Mouse (Mus musculus) MEL (cell line): ENCODE data around the gene Gramd4.

ENCODE experiments used
- CTCF ChIP-seq, 3 experiments: IDR thresholded peaks in 2 of 3; conservative IDR thresholded peaks in 1 of 3; 2 replicates each; pipeline ENCODE4 v1.5.1; 2011 to 2012; ENCODE audit warnings: low read length in 3 of 3, low read depth in 2 of 3, mild to moderate bottlenecking in 2 of 3, improper control_type of control experiment in 1 of 3, inconsistent platforms in 1 of 3, mixed read lengths in 1 of 3, moderate library complexity in 1 of 3; ENCODE audit not compliant: control insufficient read depth in 1 of 3, insufficient read depth in 1 of 3, poor library complexity in 1 of 3, severe bottlenecking in 1 of 3
- EP300 ChIP-seq, 2 experiments: IDR thresholded peaks; 2 replicates each; pipeline ENCODE4 v1.6.1; 2011; ENCODE audit warnings: improper control_type of control experiment in 2 of 2, low read length in 2 of 2, low read depth in 1 of 2, mild to moderate bottlenecking in 1 of 2
- GABPA ChIP-seq: IDR thresholded peaks from 2 replicates; pipeline ENCODE4 v1.6.1; 2012; ENCODE audit warnings: low read depth, mild to moderate bottlenecking, inconsistent platforms, low read length, improper control_type of control experiment, moderate library complexity
- GATA1 ChIP-seq: IDR thresholded peaks from 2 replicates; pipeline ENCODE4 v1.6.1; 2011; ENCODE audit warnings: low read depth, low read length, improper control_type of control experiment
- MAX ChIP-seq: IDR thresholded peaks from 2 replicates; pipeline ENCODE4 v1.6.1; 2011; ENCODE audit warnings: low read length, improper control_type of control experiment
- POLR2A ChIP-seq, 2 experiments: IDR thresholded peaks; 2 replicates each; pipeline ENCODE4 v1.6.1; 2011 to 2012; ENCODE audit warnings: low read length in 2 of 2, mild to moderate bottlenecking in 2 of 2, control low read depth in 1 of 2, improper control_type of control experiment in 1 of 2, low read depth in 1 of 2, moderate library complexity in 1 of 2; ENCODE audit not compliant: control insufficient read depth in 1 of 2, insufficient read depth in 1 of 2, poor library complexity in 1 of 2
- RCOR1 ChIP-seq: IDR thresholded peaks from 2 replicates; pipeline ENCODE4 v1.6.1; 2012; ENCODE audit warnings: low read depth, mild to moderate bottlenecking, inconsistent platforms, low read length, improper control_type of control experiment

GRCm38 (mm10) chr15:86074171-86074937, 16.9 kb downstream of the Gramd4 start:
- TF ChIP-seq GABPA (no peak), RCOR1 (no peak), GATA1 (no peak), EP300 (IDR thresholded peaks at IDR 0.05; ENCODE audit: low read depth in 1 of 2, low read length in 2 of 2) (no peak), CTCF (IDR thresholded peaks at IDR 0.05 in 2 of 3, conservative IDR thresholded peaks at IDR 0.05 in 1 of 3; ENCODE audit: control insufficient read depth in 1 of 3, insufficient read depth in 1 of 3, low read depth in 2 of 3, low read length in 3 of 3, poor library complexity in 1 of 3, severe bottlenecking in 1 of 3) (no peak), MAX (no peak), POLR2A (IDR thresholded peaks at IDR 0.05; ENCODE audit: control insufficient read depth in 1 of 2, insufficient read depth in 1 of 2, low read depth in 1 of 2, low read length in 2 of 2, poor library complexity in 1 of 2) (no peak)
